Mouse (Mus musculus) kidney, embryonic 14.5 days (tissue): ENCODE results near the gene Slc25a26. TPM values are rescaled to one million over a fixed set of nuclear protein-coding genes. Genes with fewer than 3 reads are reported as not detected.

ENCODE experiments used
- ATAC-seq: fragments of 200-750 bp; cut with Nextera tagmentation; 2 replicates; pipeline ENCODE4 v1.8.0; 2017; ENCODE audit warnings: moderate number of reproducible peaks, mild to moderate bottlenecking, moderate TSS enrichment, moderate library complexity; ENCODE audit not compliant: low FRiP score, low TSS enrichment
- H3K27ac ChIP-seq: fragments of 300-500 bp; sonication (generic); 2 replicates; pipeline ENCODE4 v1.5.1; 2014; ENCODE audit warnings: low read depth, mild to moderate bottlenecking, low read length, moderate library complexity, mixed read lengths
- H3K27me3 ChIP-seq: fragments of 300-500 bp; sonication (generic); 2 replicates; pipeline ENCODE4 v1.6.1; 2014; ENCODE audit warnings: mild to moderate bottlenecking, low read length; ENCODE audit not compliant: control insufficient read depth, insufficient read depth
- H3K36me3 ChIP-seq: fragments of 300-500 bp; sonication (generic); 2 replicates; pipeline ENCODE4 v1.6.1; 2014; ENCODE audit warnings: low read length, mixed read lengths; ENCODE audit not compliant: control insufficient read depth, insufficient read depth
- H3K4me1 ChIP-seq: fragments of 300-500 bp; sonication (generic); 2 replicates; pipeline ENCODE4 v1.6.1; 2014; ENCODE audit warnings: low read length, mixed read lengths; ENCODE audit not compliant: control insufficient read depth, insufficient read depth
- H3K4me2 ChIP-seq: fragments of 300-500 bp; sonication (generic); replicated peaks from 2 replicates; pipeline ENCODE4 v1.6.1; 2014; ENCODE audit warnings: low read depth, mild to moderate bottlenecking, low read length
- H3K4me3 ChIP-seq: fragments of 300-500 bp; sonication (generic); 2 replicates; pipeline ENCODE4 v1.5.1; 2014; ENCODE audit warnings: mild to moderate bottlenecking, low read length
- H3K9ac ChIP-seq: fragments of 300-500 bp; sonication (generic); 2 replicates; pipeline ENCODE4 v1.6.1; 2014; ENCODE audit warnings: low read depth, mild to moderate bottlenecking, low read length, moderate library complexity
- H3K9me3 ChIP-seq: fragments of 300-500 bp; sonication (generic); 2 replicates; pipeline ENCODE4 v1.6.1; 2016; ENCODE audit warnings: low read length; ENCODE audit not compliant: control insufficient read depth
- WGBS: fragments of 180-500 bp; shearing (Covaris S2); extraction: QIAGEN DNeasy Blood & Tissue Kit; methylation state at CpG from one replicate; pipeline ENCODE4 v1.1.7; 2014; 5-methylcytosine and 5-hydroxymethylcytosine counted together
- polyA plus RNA-seq: library from polyadenylated mRNA; unstranded; fragments of >200 nt; fragmentation: Nextera tagmentation; extraction: Ambion mirVana; gene quantifications from 2 replicates; pipeline ENCODE4 v1.2.1, GENCODE M21; 2014

Gene Slc25a26
- polyA plus RNA-seq, 1 experiment from 2014 or later = 8.6 TPM

DNA sequence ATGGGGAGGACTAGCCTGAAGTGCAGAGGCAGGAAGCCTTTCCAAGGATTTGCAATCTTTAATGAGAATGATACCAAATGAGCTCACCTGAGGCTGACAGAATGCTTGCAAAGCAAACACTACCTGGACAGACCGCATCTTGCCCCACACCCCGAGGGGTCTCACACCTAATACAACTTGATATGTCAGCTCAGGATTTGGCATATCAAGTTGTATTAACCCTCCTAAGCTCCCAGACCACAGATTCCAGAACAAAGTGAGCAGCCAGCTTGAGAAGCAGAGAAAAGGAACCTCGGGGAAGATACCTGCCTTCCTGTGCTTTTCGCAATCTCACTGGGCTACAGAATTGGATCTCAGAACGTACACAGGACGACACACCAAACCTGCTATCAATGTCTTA, 146.8 kb downstream of the Slc25a26 start:
- Histone ChIP-seq H3K27ac (no peak overlapping the region), H3K4me3 (no peak overlapping the region), H3K4me2 (no peak overlapping the region), H3K9ac (no peak overlapping the region), H3K4me1 (peaks cover 24% of the 10 kb centered on the region), H3K9me3 (no peaks in the 10 kb centered on the region), H3K36me3 (no peaks in the 10 kb centered on the region), H3K27me3 (no peaks in the 10 kb centered on the region)
- 76% methylated on average over 6 of the region's 6 CpGs for WGBS
- ATAC-seq = no peak

GRCm38 (mm10) chr6:94647574-94648430, 147.7 kb downstream of the Slc25a26 start:
- Histone ChIP-seq H3K4me1 (peaks cover 28% of the 10 kb centered on the region), H3K4me2 (no peak overlapping the region), H3K4me3 (no peak overlapping the region), H3K9me3 (no peaks in the 10 kb centered on the region), H3K27ac (peak overlapping the region; percentile 80), H3K27me3 (no peaks in the 10 kb centered on the region), H3K36me3 (no peaks in the 10 kb centered on the region), H3K9ac (no peak overlapping the region; the same call in 1 of the 2 replicates)
- ATAC-seq = peak; percentile 86
- WGBS = 16% methylated on average over 10 of the region's 10 CpGs

- H3K9ac ChIP-seq = no peak overlapping the region
- H3K27me3 ChIP-seq = no peaks in the 10 kb centered on the region
- peaks cover 35% of the 10 kb centered on the region for H3K4me1 ChIP-seq
- no peaks in the 10 kb centered on the region for H3K36me3 ChIP-seq
- no peaks in the 10 kb centered on the region for H3K9me3 ChIP-seq
- no peak for ATAC-seq
- WGBS = 49% methylated on average over 4 of the region's 4 CpGs
- H3K4me2 ChIP-seq = no peak overlapping the region
- peak overlapping the region; percentile 80; the same call in 1 of the 2 replicates for H3K27ac ChIP-seq
- no peak overlapping the region for H3K4me3 ChIP-seq
Measured at GRCm38 (mm10) chr6:94648496-94648895, 148.4 kb downstream of the Slc25a26 start.

DNA sequence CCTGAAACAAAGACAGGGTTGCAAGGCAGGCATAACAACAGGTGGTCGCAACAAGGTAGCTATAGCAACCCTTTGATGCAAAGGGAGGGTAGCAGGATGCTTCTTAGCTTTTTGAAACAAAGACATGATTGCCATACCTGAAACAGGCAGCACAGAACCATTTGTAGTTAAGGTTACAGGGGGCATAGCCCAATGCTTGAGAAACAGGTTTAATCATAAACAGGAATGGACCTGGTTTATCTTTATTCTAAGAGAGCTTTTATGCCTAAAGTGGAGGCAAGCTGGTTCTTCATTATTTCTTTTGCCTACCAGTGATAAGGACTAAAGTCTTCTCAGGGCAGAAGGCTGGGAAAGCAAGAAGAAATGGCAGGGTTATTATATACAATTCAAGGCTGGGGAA, 149.5 kb downstream of the Slc25a26 start:
- Histone ChIP-seq H3K4me3 (no peak overlapping the region), H3K4me1 (peaks cover 37% of the 10 kb centered on the region), H3K27ac (no peak overlapping the region), H3K36me3 (no peaks in the 10 kb centered on the region), H3K9me3 (no peaks in the 10 kb centered on the region), H3K4me2 (no peak overlapping the region), H3K27me3 (no peaks in the 10 kb centered on the region), H3K9ac (no peak overlapping the region)
- no peak for ATAC-seq
- 78% methylated on average over 1 of the region's 1 CpGs for WGBS

GRCm38 (mm10) chr6:94651541-94651940, 151.4 kb downstream of the Slc25a26 start:
- no peaks in the 10 kb centered on the region for H3K27me3 ChIP-seq
- ATAC-seq = no peak
- H3K4me3 ChIP-seq = no peak overlapping the region
- H3K4me1 ChIP-seq = peaks cover 45% of the 10 kb centered on the region
- no peak overlapping the region for H3K4me2 ChIP-seq
- H3K27ac ChIP-seq = no peak overlapping the region
- H3K36me3 ChIP-seq = no peaks in the 10 kb centered on the region
- 70% methylated on average over 17 of the region's 17 CpGs for WGBS
- H3K9ac ChIP-seq = no peak overlapping the region
- H3K9me3 ChIP-seq = no peaks in the 10 kb centered on the region

- Histone ChIP-seq H3K4me2 (no peak overlapping the region), H3K36me3 (no peaks in the 10 kb centered on the region), H3K4me3 (no peak overlapping the region), H3K9me3 (no peaks in the 10 kb centered on the region), H3K27me3 (no peaks in the 10 kb centered on the region), H3K27ac (no peak overlapping the region), H3K9ac (no peak overlapping the region), H3K4me1 (peaks cover 51% of the 10 kb centered on the region)
- no peak for ATAC-seq
- WGBS = 36% methylated on average over 6 of the region's 6 CpGs
Measured at GRCm38 (mm10) chr6:94652659-94653213, 152.6 kb downstream of the Slc25a26 start.

DNA sequence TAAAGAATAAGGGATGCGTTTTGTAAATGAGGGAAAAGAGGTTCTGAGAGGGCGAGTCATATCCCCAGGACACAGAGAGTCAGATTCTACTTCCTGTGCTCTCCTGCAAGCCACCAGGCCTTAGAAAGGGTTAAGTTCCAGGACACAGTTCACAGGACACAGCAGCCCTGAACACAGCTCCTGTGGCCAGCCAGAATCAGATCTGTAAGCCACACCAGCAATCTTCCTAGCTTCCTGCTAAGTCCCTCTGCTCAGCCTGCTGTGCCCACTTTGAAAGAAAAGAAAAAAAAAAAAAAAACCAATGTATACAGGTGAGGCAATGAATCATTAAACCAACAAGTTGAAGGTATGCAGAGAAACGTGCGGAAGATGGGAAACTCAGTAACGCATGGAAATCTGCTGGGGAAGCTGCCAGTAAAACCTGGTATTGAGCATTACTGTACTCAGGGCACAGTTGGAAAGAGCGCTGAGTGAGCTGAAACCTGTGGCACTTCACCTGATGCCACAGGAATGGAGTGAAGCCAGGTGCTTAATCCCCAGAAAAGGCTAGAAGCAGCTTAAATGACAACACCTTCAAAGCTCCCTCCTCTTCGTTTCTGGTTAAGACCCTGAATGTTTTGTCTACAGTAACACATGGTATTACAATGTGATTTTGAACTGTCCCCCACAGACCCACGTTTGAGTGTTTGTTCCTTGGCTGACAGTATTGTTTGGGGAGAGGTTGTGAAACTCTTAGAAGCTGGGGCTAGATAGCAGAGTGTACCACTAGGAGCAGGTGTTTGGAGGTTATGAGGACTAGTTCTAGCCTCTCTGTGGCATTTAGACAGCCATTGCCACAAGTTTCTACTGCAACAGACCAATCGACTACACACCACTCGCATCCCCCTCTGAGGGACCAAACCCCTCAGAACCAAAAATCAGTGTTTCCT, 153.5 kb downstream of the Slc25a26 start:
- Histone ChIP-seq H3K9me3 (no peaks in the 10 kb centered on the region), H3K27me3 (no peaks in the 10 kb centered on the region), H3K9ac (no peak overlapping the region), H3K27ac (no peak overlapping the region; the same call in 1 of the 2 replicates), H3K4me1 (peaks cover 51% of the 10 kb centered on the region), H3K4me3 (no peak overlapping the region), H3K4me2 (no peak overlapping the region), H3K36me3 (no peaks in the 10 kb centered on the region)
- 49% methylated on average over 10 of the region's 10 CpGs for WGBS
- peak; percentile 43; the same call in 1 of the 2 replicates for ATAC-seq
